Mouse (Mus musculus) urinary bladder, postnatal 25 days (tissue): ENCODE measurements around the gene Cd300lg.

Experiments
- DNase-seq: peaks from one replicate; pipeline ENCODE4 v3.0.0; 2022; ENCODE audit warnings: low spot score

The Cd300lg gene

GRCm38 (mm10) chr11:102041350-102041949 is at the start of gene Cd300lg:
TSS of gene Cd300lg (plus strand) at chr11:102041509.
- no peak for DNase-seq

GRCm38 (mm10) chr11:101991813-101992212 is 49.5 kb upstream of the Cd300lg start:
- DNase-seq, result no peak

DNA sequence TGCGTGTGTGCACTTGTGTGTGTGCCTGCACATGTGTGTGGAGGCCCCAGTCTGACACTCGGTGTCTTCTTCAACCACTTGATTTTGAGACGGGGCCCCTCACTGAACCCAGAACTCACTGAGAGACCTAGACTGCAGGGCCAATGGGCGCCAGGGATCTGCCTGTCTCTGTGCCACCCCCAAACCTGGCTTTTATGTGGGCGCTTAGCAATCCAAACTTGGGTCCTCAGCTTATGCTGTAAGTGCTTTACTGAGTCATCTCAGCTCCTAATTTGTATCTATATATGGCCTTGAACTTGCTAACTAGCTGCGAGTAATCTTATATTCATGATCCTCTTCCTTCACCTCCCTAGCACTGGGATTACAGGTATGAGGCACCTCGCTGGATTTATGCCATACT is 48.9 kb upstream of the Cd300lg start:
- no peak for DNase-seq

DNA sequence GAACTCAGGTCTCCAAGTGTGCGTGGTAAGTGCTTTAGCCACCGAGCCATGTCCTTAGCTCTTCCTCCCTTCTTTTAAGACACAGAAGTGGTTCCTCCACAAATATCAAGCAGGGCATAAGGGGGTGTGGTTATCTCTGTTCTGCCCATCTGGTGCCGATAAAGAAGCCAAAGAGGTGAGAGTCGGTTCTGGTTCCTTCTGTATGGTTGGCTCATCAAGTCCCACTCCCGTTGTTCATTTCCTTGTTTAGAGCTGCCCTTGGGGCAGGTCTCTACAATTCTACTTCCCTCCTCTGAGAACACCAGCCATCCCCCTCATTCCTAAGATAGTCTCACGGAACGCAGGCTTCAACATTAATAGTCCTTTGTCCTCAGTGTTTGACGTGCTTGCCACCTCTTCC is 47.2 kb upstream of the Cd300lg start:
- DNase-seq, result no peak

DNA sequence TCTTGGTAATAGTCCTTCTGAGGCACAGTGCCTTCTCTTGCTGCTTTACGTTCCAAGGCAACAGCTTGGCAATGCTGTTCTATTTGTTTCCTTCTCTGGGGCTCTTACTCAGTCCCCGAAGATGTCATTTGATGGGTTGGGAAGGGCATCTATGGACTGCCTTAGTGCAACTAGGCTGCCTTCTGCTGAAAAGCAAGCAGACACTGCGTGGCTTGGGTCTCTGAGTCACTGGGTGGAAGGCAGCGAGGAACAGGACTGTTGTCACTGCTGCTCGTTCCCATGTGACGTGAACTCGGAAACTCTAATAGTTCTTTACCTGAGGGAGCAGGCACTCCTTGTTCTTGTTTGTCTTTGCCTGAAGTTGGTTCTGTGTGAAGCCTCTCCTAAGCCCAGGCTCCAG is 45.4 kb upstream of the Cd300lg start:
- no peak for DNase-seq

GRCm38 (mm10) chr11:101998258-101998657 is 43.1 kb upstream of the Cd300lg start:
- DNase-seq, result no peak

DNA sequence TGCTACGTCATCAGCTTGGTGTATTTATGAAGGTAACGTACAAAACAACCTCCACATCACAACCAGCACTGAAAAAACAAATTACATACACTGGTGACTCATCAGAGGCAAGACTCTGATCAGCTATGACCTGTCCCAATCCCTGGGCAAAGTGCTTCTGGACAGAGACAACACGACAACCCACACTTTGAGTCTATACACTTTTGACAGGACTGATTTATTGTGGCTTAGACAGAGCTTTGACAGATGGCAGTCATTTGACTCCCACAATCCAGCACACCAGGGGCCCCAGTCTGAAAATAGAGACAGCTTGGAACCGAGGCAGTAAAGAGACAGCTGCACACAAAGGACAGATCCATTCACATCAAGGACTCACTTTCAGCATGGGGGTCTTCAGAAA is 41.8 kb upstream of the Cd300lg start:
- DNase-seq, result no peak

DNA sequence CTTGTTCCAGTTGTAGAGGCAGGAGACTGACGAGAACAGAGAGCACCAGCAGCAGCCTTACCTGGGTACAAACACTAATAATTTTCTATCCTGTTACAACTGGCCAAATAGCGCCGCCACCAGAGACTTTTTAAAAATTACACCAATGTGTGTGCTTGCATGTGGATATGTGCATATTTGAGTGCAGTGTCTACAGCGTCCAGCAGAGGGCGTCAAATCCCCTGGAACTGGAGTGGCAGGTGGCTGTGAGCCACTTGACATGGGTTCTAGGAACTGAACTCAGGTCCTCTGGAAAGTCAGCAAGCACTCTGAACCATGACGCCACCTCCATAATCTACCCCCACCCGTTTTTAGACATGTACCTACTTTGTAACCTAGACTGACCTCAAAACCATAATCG is 37.1 kb upstream of the Cd300lg start:
- no peak for DNase-seq

DNA sequence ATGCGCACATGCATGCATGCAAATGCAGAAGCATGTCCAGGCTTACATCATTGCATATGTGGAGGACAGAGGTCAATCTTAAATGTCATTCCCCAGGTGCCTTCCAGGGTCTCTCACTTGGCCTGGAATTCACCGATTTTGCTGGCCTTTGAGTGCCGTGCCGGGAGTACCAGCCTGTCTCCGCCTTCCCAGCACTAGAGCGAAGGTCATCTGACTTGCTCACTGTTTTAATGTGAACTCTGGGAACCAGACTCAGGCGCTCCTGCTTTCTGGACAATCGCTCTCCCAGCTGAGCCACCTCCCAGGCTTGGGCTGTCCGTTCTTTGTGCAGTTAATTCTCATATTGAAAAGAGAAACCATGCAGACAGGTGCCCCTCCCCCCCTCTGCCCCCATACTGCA is 35.0 kb upstream of the Cd300lg start:
- DNase-seq, result no peak

DNA sequence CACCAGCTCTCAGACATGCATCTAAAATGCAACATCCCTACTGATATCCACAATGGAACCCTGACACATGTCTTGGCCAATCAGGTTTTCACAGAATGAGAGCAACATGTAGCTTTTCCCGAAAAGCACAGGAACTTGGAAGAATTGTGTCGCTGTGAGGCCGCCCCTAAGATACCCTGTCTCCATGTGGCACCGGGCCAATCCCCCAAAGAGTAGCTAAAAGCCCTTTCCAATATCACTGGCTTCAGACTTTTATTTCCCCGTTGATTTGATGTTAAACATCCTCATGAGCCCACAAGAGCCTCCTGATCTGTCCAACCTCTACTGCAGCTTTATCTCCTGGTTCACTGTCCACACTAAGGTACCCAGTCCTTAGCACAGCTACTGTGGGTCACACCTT is 34.6 kb upstream of the Cd300lg start:
- DNase-seq, result no peak

DNA sequence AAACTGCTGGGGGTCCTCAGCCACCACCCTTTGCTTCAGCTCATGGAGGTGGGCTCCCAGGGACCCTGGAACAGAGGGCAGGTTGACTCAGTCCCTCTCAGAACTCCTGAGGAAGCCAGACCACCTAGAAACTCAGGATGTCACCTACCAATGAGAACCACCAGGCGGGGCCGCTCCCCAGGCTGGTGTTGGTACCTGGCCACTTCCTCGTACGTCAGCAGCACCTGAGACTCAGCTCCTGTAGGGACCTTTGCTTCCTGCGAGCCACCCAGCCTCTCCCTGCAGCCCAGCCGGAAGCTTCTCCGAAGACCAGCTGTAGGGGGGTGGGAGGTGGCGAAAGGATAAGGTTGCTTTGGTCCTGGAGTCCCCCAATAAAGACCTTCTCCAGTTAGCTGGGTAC is 32.9 kb upstream of the Cd300lg start:
- DNase-seq, result no peak

DNA sequence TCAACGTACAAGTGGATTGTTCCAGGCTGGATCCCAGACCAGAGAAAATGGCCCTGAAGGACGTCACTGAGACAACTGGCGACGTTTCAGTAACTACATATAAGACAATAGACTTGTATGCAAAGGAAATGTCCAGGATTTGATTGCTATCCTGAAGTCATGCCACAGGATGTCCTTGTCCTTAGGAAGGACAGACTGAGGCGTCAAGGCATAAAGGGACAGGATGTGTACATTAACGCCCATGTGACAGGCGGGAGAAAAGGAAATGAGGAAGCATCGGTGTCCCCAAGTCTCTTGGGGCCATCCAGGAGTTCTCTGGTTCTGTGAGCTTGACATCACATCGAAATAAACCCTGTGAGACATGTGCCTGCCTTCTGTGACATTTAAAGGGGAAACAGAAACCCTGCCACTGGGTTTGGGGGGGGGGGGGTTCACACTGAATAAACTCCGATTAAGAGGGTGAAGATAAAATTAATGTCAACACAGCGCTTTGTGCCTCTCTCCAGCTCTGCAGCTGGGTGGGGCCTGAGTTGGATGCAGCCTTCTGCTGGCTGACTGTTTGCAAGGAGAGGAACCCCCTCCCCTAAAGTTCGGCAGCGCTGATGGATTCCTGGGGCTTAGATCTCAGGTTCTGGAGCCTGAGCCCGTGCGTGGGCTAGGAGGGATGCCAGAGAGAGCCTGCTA is 32.2 kb upstream of the Cd300lg start:
- no peak for DNase-seq

GRCm38 (mm10) chr11:102010140-102010539 is 31.2 kb upstream of the Cd300lg start:
- DNase-seq, result no peak

GRCm38 (mm10) chr11:102011510-102011909 is 29.8 kb upstream of the Cd300lg start:
- DNase-seq, result no peak

DNA sequence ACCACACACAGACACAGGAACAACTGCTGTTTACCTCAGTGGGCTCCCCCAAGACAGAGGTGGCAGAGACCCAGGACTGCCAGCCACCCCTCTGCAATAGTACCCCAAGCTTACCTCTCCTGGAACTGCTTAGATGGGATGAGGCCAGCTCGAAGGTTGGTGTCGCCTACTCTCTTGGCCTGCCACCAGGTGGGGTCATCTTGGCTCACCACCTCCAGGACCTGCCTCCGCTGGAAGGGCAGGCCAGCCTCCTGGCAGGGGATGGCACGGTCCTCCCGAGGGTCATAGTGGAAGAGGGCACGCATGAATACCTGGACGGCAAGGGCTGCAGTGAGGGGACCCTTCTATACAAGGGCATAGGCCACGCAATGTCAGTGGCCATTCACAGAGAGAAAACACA is 28.1 kb upstream of the Cd300lg start:
- no peak for DNase-seq

GRCm38 (mm10) chr11:102015472-102015871 is 25.8 kb upstream of the Cd300lg start:
- no peak for DNase-seq

DNA sequence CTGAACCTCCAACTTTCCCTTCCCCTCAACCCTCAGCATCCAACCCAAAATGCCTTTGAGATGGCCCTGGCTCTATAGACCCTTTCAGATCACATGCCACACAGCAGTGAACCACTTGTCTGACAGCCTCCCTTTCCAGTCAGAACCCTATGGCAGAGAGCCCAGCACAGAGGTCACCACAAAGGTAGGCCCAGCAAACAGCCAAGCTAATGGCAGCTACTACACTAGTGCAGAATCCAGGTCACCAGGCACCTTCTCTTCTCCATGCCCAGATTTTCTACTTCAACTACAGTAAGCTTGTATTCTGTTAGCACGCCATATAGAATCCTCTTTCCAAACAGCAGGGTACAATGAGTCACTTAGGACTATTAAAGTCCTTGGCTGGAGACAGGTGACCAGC is 25.2 kb upstream of the Cd300lg start:
- no peak for DNase-seq

GRCm38 (mm10) chr11:102019736-102020135 is 21.6 kb upstream of the Cd300lg start:
- no peak for DNase-seq

GRCm38 (mm10) chr11:102021196-102021595 is 20.1 kb upstream of the Cd300lg start:
- DNase-seq, result no peak

GRCm38 (mm10) chr11:102023406-102023805 is 17.9 kb upstream of the Cd300lg start:
- DNase-seq, result no peak

- no peak for DNase-seq
Measured at GRCm38 (mm10) chr11:102024084-102024758, 17.1 kb upstream of the Cd300lg start.

DNA sequence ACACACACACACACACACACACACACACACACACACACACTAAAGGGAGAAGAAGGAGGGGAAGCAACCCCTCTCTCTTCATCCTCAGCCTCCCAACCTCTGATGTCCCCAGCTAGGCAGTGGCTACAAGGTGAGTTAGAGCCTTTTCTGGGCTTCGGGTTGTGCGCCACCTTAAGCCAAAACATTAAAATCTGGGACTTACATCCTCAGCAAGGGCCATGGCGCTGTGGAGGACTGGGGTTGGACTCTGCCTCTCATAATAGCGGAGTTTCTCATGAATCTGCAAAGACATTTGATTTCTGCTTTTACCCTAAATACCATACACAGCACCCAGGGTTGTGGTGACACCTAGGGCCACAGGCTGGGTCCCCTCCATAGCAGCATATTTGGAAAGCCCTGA is 16.4 kb upstream of the Cd300lg start:
- no peak for DNase-seq

- no peak for DNase-seq
Measured at GRCm38 (mm10) chr11:102025354-102025753, 16.0 kb upstream of the Cd300lg start.
